Mouse (Mus musculus) liver, embryonic 12.5 days (tissue): Measurements from ENCODE around the gene Prepl. TPM values are rescaled to one million over a fixed set of nuclear protein-coding genes. Genes with fewer than 3 reads are reported as not detected.

Experiments
- ATAC-seq: fragments of 200-750 bp; cut with Nextera tagmentation; 2 replicates; pipeline ENCODE4 v1.8.0; 2017; ENCODE audit warnings: moderate number of reproducible peaks, mild to moderate bottlenecking, moderate library complexity
- H3K27ac ChIP-seq: fragments of 300-500 bp; sonication (generic); 2 replicates; pipeline ENCODE4 v1.5.1; 2016; ENCODE audit warnings: mild to moderate bottlenecking
- H3K27me3 ChIP-seq: fragments of 300-500 bp; sonication (generic); replicated peaks from 2 replicates; pipeline ENCODE4 v1.6.1; 2016; ENCODE audit warnings: mild to moderate bottlenecking, moderate library complexity
- H3K36me3 ChIP-seq: fragments of 300-500 bp; sonication (generic); 2 replicates; pipeline ENCODE4 v1.6.1; 2016; ENCODE audit warnings: mild to moderate bottlenecking, moderate library complexity
- H3K4me1 ChIP-seq: fragments of 300-500 bp; sonication (generic); 2 replicates; pipeline ENCODE4 v1.6.1; 2016
- H3K4me2 ChIP-seq: fragments of 300-500 bp; sonication (generic); 2 replicates; pipeline ENCODE4 v1.6.1; 2016; ENCODE audit warnings: mild to moderate bottlenecking, moderate library complexity
- H3K4me3 ChIP-seq: fragments of 300-500 bp; sonication (generic); 2 replicates; pipeline ENCODE4 v1.5.1; 2016; ENCODE audit warnings: mild to moderate bottlenecking, moderate library complexity
- H3K9ac ChIP-seq: fragments of 300-500 bp; sonication (generic); 2 replicates; pipeline ENCODE4 v1.6.1; 2016; ENCODE audit warnings: mild to moderate bottlenecking, moderate library complexity
- H3K9me3 ChIP-seq: fragments of 300-500 bp; sonication (generic); replicated peaks from 2 replicates; pipeline ENCODE4 v1.6.1; 2016; ENCODE audit warnings: mild to moderate bottlenecking, moderate library complexity
- WGBS: fragments of 180-500 bp; shearing (Covaris S2); methylation state at CpG from one replicate; pipeline ENCODE4 v1.1.7; 2016; ENCODE audit not compliant: insufficient replicate concordance; 5-methylcytosine and 5-hydroxymethylcytosine counted together
- polyA plus RNA-seq: library from polyadenylated mRNA; unstranded; fragments of >200 nt; fragmentation: Nextera tagmentation; extraction: Ambion mirVana; gene quantifications from 2 replicates; pipeline ENCODE4 v1.2.1, GENCODE M21; 2016

The Prepl gene
- polyA plus RNA-seq, 1 experiment from 2014 or later = 11.2 TPM

- Histone ChIP-seq H3K9me3 (no peaks in the 10 kb centered on the region), H3K27me3 (no peaks in the 10 kb centered on the region), H3K4me3 (peak overlapping the region; percentile 88), H3K4me1 (peaks cover 24% of the 10 kb centered on the region), H3K27ac (no peak overlapping the region), H3K9ac (peak overlapping the region; percentile 78; the same call in 1 of the 2 replicates), H3K4me2 (peak overlapping the region; percentile 94), H3K36me3 (no peaks in the 10 kb centered on the region)
- 58% methylated on average over 6 of the region's 6 CpGs for WGBS
- ATAC-seq = no peak
These were observed 1.0 kb downstream of the Prepl start for GRCm38 (mm10) chr17:85089011-85089410.

DNA sequence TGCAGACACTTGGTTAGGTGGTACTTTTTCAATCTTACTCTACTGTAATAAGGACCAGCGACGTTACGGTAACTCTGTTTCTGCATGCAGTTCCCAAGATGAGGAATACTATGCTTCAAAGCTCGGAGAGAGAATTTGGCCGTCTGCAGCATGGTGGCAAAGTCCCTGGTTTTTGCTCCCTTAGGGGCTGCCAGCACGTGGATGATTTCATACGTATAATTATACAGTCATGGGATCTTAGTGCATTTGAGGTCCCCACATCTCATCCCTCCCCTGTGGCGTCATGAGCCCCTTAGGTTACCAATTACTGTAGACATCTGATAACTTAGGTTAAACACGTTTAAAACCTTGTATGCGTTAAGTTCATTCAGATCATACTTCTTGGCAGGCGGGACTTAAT is 1.6 kb downstream of the Prepl start:
- WGBS = 81% methylated on average over 11 of the region's 11 CpGs
- no peak overlapping the region for H3K27ac ChIP-seq
- H3K4me1 ChIP-seq = peaks cover 24% of the 10 kb centered on the region
- H3K9me3 ChIP-seq = no peaks in the 10 kb centered on the region
- no peak for ATAC-seq
- H3K9ac ChIP-seq = no peak overlapping the region
- no peak overlapping the region for H3K4me3 ChIP-seq
- H3K4me2 ChIP-seq = no peak overlapping the region
- no peaks in the 10 kb centered on the region for H3K27me3 ChIP-seq
- no peaks in the 10 kb centered on the region for H3K36me3 ChIP-seq

DNA sequence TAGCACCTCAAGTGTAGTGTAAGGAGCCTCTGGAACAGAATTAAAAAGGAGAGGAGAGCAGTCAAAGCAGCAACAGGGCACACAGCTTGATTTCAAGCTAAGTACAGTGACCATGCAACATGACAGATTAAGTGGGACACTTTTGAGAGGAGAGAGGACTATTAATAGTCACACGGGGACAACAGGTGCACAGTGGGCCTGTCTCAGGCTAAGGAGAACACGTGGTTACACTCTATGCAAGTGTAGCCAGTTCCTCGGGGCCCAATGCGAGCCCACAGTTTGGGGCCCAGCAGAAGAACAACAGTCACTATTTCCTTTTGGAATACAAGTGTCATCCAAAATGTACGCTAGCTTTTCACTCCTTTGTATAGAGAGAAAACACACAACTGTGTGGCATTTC is 2.5 kb downstream of the Prepl start:
- Histone ChIP-seq H3K27ac (no peak overlapping the region), H3K4me1 (peaks cover 24% of the 10 kb centered on the region), H3K27me3 (no peaks in the 10 kb centered on the region), H3K9ac (no peak overlapping the region), H3K4me2 (no peak overlapping the region), H3K4me3 (no peak overlapping the region), H3K9me3 (no peaks in the 10 kb centered on the region), H3K36me3 (no peaks in the 10 kb centered on the region)
- 82% methylated on average over 5 of the region's 5 CpGs for WGBS
- no peak for ATAC-seq

DNA sequence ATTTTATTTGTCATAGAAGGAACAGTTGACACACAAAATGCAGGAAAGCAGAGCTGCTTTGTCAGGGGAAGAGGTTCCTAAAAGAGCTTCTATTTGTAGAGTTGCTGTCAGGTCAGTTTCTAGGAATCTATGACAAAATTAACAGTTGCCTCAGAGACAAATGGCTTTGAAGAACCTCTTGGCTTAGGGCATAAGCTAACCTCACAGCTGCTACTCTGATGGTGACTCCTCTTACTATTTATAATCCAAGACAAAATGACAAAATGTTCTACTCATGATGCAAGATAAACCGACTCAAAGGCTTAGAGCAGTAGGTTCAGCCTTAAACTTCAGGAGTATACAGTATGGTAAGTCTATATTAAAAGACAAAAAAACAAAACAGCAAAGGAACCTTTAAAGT is 3.5 kb downstream of the Prepl start:
- H3K9ac ChIP-seq = no peak overlapping the region
- peaks cover 15% of the 10 kb centered on the region for H3K4me1 ChIP-seq
- H3K27me3 ChIP-seq = no peaks in the 10 kb centered on the region
- no peak for ATAC-seq
- WGBS = 74% methylated on average over 1 of the region's 1 CpGs
- H3K27ac ChIP-seq = no peak overlapping the region
- no peak overlapping the region for H3K4me3 ChIP-seq
- no peak overlapping the region for H3K4me2 ChIP-seq
- no peaks in the 10 kb centered on the region for H3K36me3 ChIP-seq
- H3K9me3 ChIP-seq = no peaks in the 10 kb centered on the region

- Histone ChIP-seq H3K4me2 (no peak overlapping the region), H3K27me3 (no peaks in the 10 kb centered on the region), H3K36me3 (peaks cover 7% of the 10 kb centered on the region), H3K9me3 (no peaks in the 10 kb centered on the region), H3K9ac (no peak overlapping the region), H3K4me1 (peaks cover 10% of the 10 kb centered on the region), H3K27ac (no peak overlapping the region), H3K4me3 (no peak overlapping the region)
- WGBS = 61% methylated on average over 2 of the region's 2 CpGs
- no peak for ATAC-seq
These were observed 4.7 kb downstream of the Prepl start for GRCm38 (mm10) chr17:85085335-85085734.

DNA sequence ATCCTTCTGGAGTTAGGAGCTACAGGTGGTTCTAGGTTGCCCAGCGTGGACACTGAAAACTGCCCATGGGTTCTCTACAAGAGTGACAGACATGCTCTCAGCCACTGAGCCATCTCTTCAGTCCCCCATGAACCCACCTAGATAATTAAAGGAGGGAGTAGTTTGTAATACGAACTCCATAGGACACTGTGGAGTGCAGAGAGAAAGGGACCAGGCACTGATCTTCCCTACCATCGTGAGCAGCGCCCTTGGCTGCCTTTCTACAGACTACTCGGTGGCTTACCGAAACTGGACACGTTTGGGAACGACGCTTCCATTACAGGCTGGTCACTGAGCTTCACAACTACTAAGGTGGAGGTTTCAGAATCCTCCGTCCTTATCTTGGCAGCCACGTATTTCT is 9.3 kb downstream of the Prepl start:
- H3K27me3 ChIP-seq = no peaks in the 10 kb centered on the region
- WGBS = 76% methylated on average over 11 of the region's 11 CpGs
- no peak overlapping the region for H3K4me3 ChIP-seq
- H3K4me2 ChIP-seq = no peak overlapping the region
- no peaks in the 10 kb centered on the region for H3K9me3 ChIP-seq
- H3K36me3 ChIP-seq = peaks cover 37% of the 10 kb centered on the region
- H3K4me1 ChIP-seq = no peaks in the 10 kb centered on the region
- ATAC-seq = no peak
- no peak overlapping the region for H3K27ac ChIP-seq
- no peak overlapping the region for H3K9ac ChIP-seq

DNA sequence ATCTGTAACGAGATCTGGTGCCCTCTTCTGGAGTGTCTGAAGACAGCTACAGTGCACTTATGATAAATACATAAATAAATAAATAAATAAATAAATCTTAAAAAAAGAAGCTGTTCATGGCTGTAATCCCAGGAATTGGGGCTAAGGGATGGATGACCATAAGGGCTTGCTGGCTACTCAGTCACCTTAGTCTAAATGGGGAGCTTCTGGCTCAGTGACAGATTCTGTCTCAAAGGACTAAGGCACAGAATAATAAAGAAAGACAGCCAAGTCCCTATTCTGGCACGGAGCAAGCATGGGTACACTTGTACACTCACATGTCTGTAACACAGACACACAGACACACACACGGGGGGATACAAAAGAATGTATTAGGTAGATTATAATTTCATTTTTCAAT is 10.8 kb downstream of the Prepl start:
- Histone ChIP-seq H3K9ac (no peak overlapping the region), H3K9me3 (no peaks in the 10 kb centered on the region), H3K36me3 (peaks cover 43% of the 10 kb centered on the region), H3K4me2 (no peak overlapping the region), H3K4me3 (no peak overlapping the region), H3K27ac (no peak overlapping the region), H3K4me1 (no peaks in the 10 kb centered on the region), H3K27me3 (no peaks in the 10 kb centered on the region)
- no peak for ATAC-seq
- 72% methylated on average over 3 of the region's 3 CpGs for WGBS

- Histone ChIP-seq H3K4me2 (no peak overlapping the region), H3K27me3 (no peaks in the 10 kb centered on the region), H3K4me1 (no peaks in the 10 kb centered on the region), H3K9me3 (no peaks in the 10 kb centered on the region), H3K27ac (no peak overlapping the region), H3K9ac (no peak overlapping the region), H3K4me3 (no peak overlapping the region), H3K36me3 (peaks cover 60% of the 10 kb centered on the region)
- WGBS = 80% methylated on average over 4 of the region's 4 CpGs
- no peak for ATAC-seq
These were observed 16.0 kb downstream of the Prepl start for GRCm38 (mm10) chr17:85074083-85074482.

DNA sequence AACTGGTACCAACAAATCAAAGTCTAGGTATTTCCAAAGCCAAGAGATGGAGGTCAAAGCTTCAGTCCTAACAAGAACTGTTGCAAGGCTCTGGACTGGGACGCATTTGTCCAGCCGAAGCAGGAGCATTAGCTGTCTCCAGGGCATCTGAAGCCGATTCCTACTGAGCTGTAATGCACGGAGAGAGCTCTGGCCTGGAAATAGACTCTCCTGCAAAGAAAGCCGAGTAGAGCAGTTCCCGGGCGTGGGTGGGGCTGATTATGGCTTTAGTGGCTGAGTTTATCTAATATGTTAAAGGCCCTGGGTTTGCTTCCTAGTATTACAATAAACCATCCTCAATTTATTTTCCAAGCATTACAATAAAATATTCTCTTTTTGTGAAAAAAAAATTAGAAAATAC is 16.8 kb downstream of the Prepl start:
- Histone ChIP-seq H3K27me3 (no peaks in the 10 kb centered on the region), H3K4me3 (no peak overlapping the region), H3K9ac (no peak overlapping the region), H3K4me1 (no peaks in the 10 kb centered on the region), H3K36me3 (peaks cover 60% of the 10 kb centered on the region), H3K4me2 (no peak overlapping the region), H3K27ac (no peak overlapping the region), H3K9me3 (no peaks in the 10 kb centered on the region)
- ATAC-seq = no peak
- WGBS = 75% methylated on average over 7 of the region's 7 CpGs

- no peak overlapping the region for H3K27ac ChIP-seq
- ATAC-seq = no peak
- H3K9me3 ChIP-seq = no peaks in the 10 kb centered on the region
- H3K27me3 ChIP-seq = no peaks in the 10 kb centered on the region
- peaks cover 56% of the 10 kb centered on the region for H3K36me3 ChIP-seq
- no peak overlapping the region for H3K4me2 ChIP-seq
- H3K4me3 ChIP-seq = no peak overlapping the region
- WGBS = 86% methylated on average over 11 of the region's 11 CpGs
- no peaks in the 10 kb centered on the region for H3K4me1 ChIP-seq
- H3K9ac ChIP-seq = no peak overlapping the region
These were observed 17.7 kb downstream of the Prepl start for GRCm38 (mm10) chr17:85072383-85072782.

DNA sequence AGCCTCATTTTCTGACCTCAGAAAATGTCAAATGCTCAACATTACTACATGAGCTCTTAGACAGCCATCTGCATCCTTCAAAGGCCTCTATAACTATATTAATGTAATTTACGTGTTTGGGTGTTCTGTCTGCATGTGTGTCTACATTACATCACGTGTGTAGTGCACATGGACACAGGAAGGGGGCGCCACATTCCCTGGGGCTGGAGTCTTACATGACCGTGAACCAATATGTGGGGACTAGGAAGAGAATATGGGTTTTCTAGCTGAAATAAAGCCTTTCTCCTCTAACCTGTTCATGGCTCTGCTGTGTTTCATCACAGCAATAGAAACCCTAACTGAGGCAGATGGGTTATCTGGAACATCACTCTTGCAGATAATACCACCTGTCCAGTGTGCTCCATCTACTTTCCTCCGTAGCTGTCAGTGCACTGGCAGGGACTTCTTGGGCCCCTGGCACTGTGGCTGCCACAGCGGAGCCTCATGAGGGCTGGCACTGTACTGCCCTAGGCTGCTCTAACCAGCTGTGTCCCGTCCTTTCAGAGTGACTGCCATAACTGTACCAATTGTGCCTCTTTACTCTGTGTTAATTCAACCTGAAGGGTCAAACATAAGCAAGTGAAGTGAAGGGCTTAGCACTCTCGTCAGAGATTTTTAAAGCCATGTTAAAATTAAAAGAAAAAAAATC is 18.8 kb downstream of the Prepl start:
- WGBS = 79% methylated on average over 8 of the region's 8 CpGs
- no peaks in the 10 kb centered on the region for H3K9me3 ChIP-seq
- H3K4me1 ChIP-seq = no peaks in the 10 kb centered on the region
- no peak for ATAC-seq
- no peak overlapping the region for H3K4me2 ChIP-seq
- peaks cover 56% of the 10 kb centered on the region for H3K36me3 ChIP-seq
- no peaks in the 10 kb centered on the region for H3K27me3 ChIP-seq
- no peak overlapping the region for H3K9ac ChIP-seq
- H3K27ac ChIP-seq = no peak overlapping the region
- no peak overlapping the region for H3K4me3 ChIP-seq

- 76% methylated on average over 6 of the region's 6 CpGs for WGBS
- no peaks in the 10 kb centered on the region for H3K27me3 ChIP-seq
- H3K27ac ChIP-seq = no peak overlapping the region
- peaks cover 56% of the 10 kb centered on the region for H3K36me3 ChIP-seq
- no peaks in the 10 kb centered on the region for H3K4me1 ChIP-seq
- no peak overlapping the region for H3K4me2 ChIP-seq
- no peak overlapping the region for H3K9ac ChIP-seq
- no peak for ATAC-seq
- no peak overlapping the region for H3K4me3 ChIP-seq
- no peaks in the 10 kb centered on the region for H3K9me3 ChIP-seq
These were observed 19.4 kb downstream of the Prepl start for GRCm38 (mm10) chr17:85070658-85071057.

DNA sequence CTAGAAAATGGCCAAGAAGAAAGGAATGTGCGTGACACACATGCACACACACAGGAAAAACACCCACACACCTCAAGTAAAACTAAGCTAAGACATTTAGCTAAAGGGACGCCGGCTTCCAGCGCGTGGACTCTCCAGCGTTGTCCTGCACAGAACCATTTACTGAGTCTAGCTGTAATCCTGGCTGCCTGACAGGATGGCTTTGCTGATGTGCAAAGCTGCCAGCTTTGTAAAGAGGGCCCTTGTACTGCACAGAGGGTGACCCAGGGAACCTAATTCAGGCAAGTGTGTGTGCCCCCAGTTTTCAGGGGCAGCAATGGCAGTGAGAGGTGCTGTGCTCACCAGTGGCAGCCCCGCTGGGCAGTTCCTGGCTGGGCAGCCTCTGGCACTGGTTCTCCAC is 22.7 kb downstream of the Prepl start:
- peaks cover 71% of the 10 kb centered on the region for H3K36me3 ChIP-seq
- no peak overlapping the region for H3K9ac ChIP-seq
- no peaks in the 10 kb centered on the region for H3K9me3 ChIP-seq
- WGBS = 85% methylated on average over 7 of the region's 7 CpGs
- no peak for ATAC-seq
- no peaks in the 10 kb centered on the region for H3K4me1 ChIP-seq
- H3K27ac ChIP-seq = no peak overlapping the region
- no peak overlapping the region for H3K4me2 ChIP-seq
- H3K27me3 ChIP-seq = no peaks in the 10 kb centered on the region
- no peak overlapping the region for H3K4me3 ChIP-seq
